Mouse (Mus musculus) ES-CJ7 (cell line): Measurements from ENCODE around the gene Ppp1r16b.

Experiments
- DNase-seq: peaks from one replicate; pipeline ENCODE4 v3.0.0; 2011; ENCODE audit warnings: low read depth, low spot score

Ppp1r16b gene

DNA sequence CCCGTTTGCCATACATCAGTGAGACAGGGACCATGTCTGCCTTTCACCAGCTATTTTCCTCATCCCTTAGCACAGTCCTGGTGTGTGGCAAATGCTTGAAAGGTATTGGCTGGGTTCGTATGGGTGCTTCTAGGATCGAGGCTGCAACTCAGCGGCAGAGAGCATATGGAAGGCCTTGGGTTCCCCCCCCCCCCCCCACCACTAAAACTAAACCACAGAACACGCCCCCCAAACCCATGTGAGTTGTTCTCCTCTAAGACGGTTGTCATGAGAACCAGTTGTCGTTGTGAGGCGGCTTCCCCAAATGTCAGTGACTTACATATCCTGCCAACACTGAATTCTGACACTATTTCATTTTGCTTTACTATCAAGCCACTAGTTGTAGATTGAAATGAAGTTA, 24.9 kb downstream of the Ppp1r16b start:
- no peak for DNase-seq

DNA sequence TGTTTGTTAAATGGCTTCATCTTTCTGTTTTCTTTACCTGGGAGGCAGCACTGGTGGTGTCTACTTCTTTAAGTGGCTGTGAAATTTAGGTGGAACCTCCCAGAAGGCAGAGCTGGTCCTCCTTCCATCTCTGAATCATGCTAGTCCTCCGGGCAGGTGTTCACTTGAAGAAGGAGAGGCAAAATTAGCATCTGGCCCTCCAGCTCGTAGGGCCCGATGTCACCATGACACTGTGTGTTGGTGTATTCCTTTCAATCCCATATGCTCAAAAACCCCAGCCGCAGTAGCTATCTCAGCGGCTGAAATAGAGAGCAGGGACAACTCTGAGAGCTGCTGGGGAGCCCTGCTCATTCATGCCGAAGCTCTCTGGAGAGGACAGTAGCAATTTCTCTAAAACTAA, 27.0 kb downstream of the Ppp1r16b start:
- DNase-seq: no peak

DNA sequence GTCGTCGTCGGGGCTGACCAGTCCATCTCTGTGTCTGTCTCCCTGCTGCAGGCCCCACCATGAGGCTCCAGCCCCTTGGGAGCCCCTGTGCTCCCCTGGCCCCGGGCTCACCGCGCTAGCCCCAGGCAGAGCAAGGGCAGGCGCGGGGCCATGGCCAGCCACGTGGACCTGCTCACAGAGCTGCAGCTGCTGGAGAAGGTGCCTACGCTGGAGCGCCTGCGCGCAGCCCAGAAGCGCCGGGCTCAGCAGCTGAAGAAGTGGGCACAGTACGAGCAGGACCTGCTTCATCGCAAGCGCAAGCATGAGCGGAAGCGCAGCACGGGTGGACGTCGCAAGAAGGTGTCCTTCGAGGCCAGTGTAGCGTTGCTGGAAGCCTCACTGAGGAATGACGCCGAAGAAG, 30.6 kb downstream of the Ppp1r16b start:
- no peak for DNase-seq

DNA sequence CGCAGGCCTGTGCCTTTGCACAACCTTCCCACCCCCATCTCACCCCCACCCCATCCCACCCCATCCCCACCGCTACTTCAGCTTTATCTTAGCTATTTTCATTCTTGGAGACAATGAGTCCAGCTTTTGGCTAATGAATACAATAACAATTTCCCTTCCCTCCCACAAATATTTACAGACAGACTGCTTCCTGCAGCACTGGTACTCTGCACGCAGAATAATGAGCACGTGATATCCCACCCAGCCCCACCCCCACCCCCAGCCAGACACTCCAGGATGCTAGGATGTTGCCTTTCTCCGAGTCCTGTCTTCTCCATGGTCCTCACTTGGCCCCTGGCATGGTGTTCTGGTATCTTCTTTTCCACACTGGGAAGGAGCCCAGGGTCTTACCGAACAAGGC, 31.3 kb downstream of the Ppp1r16b start:
- no peak for DNase-seq

DNA sequence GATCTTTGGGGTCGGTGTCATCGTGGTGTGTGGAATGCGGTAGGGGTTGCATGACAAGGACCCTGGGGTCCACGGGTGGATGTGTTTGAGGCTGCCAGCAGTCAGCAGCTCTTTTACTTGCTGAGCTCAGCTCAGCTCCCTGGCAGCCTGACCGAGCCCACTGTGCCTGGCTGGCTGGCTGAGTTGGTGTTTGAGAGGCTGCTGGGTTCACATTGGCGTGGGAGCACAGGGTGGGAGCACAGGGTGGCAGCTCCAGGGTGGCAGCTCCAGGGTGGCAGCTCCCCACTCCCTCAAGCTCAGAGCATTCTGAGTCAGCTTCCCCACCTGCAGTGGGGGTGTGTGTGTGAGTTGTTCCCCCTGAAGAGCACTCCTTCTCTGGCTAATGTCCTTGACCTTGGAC, 34.7 kb downstream of the Ppp1r16b start:
- DNase-seq: no peak

DNA sequence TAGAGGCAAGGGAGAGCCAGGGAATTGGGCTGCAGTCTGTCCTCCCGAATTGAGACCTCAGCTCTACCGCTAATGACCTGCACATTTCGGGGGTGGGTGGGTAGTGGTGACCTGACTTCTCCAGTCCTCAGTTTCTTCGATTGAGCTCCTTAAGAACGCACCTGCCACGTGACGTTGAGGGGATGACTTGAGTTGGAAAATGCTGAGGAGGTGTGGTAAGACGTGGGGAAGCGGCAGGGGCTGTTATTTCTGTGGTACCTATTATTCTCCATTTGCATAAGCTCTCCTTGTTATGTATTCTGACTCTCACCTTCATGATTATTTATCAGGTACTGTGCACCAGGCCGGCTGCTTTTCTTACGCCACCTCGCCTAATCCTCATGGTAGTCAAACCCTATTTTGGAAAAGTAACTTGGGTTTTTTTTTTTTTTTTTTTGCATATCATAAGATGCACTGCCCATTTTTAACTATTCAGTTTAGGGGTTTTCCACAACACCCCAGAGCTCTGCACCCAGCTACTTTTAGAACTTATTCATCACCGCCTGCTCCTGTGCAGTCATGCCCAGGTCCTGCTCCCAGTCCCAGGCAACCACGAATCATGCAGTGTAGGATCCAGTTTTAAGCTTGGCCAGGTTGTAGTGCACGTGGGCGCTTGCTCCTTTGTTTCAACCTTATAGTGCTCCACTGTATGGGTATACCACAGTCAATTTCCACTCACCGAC, 35.5 kb downstream of the Ppp1r16b start:
- DNase-seq: no peak

GRCm38 (mm10) chr2:158701505-158701904, 36.3 kb downstream of the Ppp1r16b start:
- no peak for DNase-seq

GRCm38 (mm10) chr2:158702176-158702575, 37.0 kb downstream of the Ppp1r16b start:
- no peak for DNase-seq

- DNase-seq: no peak
Measured at GRCm38 (mm10) chr2:158704720-158705119, 39.5 kb downstream of the Ppp1r16b start.

DNA sequence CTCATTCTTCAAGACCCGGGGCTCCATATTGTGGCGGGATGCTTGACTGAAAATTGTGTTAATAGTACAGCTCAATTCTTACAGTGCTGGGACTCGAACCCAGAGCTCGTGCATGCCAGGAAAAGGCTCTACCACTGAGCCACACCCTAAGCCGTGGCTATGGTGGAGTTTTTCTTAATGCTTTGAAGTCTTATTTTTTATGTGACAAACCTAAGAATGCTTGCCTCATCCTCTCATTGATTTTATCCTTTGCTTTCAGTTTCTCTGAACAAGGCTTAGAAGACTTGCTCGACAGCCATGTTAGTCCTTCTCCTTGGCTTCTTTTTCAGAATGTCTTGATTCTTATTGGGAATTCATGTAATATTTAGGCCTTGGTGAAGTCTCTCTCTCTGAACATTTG, 40.3 kb downstream of the Ppp1r16b start:
- DNase-seq: no peak

- no peak for DNase-seq
Measured at GRCm38 (mm10) chr2:158706704-158707408, 41.7 kb downstream of the Ppp1r16b start.

GRCm38 (mm10) chr2:158708121-158708520, 42.9 kb downstream of the Ppp1r16b start:
- no peak for DNase-seq

GRCm38 (mm10) chr2:158711929-158712751, 46.9 kb downstream of the Ppp1r16b start:
- no peak for DNase-seq

DNA sequence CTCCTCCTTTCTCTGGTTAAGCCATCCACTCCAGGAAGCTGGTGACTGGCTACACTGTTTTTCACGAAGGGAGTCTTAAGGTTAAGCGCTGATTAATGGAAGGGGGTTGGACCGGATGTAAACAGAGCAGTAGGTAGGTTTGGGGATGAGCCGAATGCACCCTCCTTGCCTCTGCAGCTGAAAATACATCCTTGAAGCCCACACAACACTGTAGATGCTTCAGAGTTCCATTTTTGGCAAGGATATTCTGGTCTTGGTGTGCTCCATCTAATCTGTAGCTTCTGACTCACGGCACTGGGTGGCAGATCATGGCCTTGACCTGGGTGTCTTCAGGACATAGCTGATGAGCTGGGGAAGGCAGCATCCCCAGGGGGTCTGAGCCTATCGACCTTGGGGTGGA, 49.6 kb downstream of the Ppp1r16b start:
- no peak for DNase-seq

DNA sequence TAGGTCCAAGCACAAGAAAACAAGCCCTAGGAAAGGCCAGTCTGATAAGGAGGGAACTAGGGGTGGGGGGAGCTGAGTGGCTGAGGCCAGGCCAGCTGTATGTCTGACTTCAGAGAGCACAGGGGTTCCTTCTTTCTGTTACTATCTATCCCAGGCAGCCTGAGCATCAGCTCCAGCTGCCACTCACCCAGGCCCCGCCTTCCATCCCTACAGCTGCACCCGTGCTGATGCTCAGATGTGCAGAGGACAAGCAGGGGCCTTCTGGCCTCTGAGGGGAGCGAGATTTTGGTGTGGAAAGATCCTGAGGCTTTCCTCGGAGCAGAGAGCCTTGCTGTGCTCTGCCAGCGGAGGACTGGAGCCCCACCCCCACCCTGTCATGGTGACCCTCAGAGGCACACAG, 50.9 kb downstream of the Ppp1r16b start:
- no peak for DNase-seq

DNA sequence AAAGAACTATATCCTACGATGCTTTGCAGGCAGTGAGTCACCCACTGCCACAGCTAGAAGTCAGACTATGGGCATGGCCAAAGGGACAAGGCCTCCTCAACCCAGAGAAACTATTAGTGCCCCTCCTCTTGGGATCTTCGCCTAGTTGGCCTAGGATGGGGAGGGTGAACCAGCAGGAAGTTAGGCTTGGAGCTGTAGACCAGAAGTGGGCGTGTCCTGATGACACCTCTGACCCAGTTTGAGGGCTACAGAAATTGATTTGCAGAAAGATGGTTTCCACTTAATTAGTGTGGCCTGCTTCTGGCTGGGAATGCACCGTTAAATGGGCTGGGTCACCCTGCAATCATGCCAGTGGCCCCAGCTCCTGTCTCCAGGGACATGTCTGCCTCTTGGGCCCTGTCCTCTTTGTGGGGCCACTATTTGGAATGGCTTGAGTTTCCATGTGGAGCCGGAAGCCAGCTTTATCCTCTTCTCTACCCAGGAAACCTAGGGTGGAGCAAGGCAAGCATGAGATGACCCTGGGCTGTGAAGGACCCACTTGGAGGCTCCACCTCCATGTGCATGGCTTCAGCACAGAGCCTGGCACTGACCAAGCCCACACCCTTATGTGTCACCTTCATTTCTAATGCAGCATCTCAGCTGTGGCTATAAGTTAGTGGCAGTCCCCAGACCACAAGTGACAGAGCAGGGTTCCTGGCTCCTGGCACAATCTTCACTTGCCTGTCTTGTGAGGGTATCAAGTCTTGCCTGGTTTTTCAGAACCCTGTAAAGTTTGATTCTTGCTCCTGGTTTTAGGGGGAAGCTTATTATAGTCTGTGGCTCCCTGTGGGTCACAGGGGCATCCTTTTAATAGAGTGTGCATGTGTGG, 52.6 kb downstream of the Ppp1r16b start:
- DNase-seq: no peak

GRCm38 (mm10) chr2:158718816-158719549, 53.8 kb downstream of the Ppp1r16b start:
- DNase-seq: no peak

- DNase-seq: no peak
Measured at GRCm38 (mm10) chr2:158720715-158721370, 55.6 kb downstream of the Ppp1r16b start.

DNA sequence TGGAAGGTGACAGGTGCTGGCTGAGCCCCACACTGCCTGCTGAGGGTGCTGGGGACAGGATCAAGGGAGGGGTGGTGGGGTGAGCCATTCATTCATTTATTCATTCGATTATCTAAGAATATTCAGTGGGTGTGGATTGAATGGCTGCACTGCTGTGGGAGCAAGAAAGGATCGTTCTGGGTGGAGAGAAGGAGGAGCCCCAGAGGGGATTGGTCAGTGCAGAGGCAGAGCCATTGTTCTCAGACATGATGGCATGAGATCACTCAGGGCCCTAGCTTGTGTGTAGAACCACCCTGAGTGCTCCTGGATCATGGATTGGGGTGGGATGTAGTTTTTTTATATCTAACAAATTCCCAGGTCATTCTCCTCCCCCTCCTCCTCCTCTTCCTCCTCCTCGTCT, 56.3 kb downstream of the Ppp1r16b start:
- DNase-seq: no peak

DNA sequence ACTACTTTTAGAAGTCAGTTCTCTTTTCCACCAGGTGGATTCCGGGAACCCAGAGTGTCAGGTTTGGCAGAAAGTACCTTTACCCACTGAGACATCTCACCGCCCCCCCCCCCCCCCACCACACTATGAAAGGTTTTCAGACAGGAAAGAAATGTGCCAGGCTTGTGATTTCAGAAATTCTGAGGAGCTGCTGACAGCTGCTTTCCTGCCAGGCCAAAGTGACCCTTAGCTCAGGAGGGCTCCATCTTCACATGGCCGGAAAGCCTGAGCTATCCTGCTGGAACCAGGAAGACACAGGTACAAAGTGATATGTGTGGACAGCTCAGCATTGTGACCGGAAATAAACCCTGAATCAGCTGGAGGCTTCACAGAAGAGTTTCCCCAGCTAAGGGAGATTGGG, 56.9 kb downstream of the Ppp1r16b start:
- DNase-seq: no peak
